Mouse (Mus musculus) 416B (cell line): ENCODE results near the gene Lrrfip2.
A peak's percentile ranks its signal among the peaks of the same experiment; 100 is the strongest.

ENCODE experiments used
- DNase-seq: peaks from one replicate; pipeline ENCODE4 v3.0.0; 2011; ENCODE audit warnings: low read depth

Lrrfip2 gene

GRCm38 (mm10) chr9:111161213-111161612 lies 43.8 kb downstream of the Lrrfip2 start:
- DNase-seq: no peak

DNA sequence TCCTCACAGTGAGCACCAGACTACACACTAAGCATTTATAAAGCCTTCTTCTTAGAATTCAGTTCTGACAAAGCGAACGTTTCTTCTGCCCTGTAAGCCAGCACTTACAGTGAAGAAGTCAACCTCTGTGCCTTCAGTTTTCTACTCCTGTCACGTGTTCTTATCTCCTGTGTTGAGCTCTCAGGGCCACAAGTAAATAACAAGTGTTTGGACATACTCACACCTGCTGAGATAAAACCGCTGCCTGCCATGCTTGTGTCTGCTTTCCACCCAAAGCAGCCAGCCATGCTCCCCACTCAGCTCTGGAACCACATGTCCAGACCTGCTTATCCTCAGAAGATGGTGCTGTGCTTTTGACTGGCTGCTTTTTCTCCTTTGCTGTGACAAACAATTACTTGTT lies 49.2 kb downstream of the Lrrfip2 start:
- no peak for DNase-seq

DNA sequence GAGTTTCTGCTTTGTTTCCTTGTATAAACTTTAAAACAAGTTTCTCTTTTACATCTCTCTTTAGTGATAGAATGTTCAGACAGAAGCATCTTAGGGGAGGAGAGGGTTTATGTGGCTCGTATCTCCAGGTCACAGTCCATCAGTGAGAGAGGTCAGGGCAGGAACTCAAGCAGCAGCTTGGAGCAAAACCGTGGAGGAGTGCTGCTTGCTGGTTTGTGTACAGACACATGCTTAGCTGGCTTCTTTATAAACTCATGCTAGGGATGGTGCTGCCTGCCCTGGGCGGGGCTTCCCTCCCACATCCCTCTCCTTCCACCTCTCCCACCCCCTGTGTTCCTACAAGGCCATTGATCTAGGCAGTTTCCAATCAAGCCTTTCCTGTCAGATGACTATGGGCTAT lies 53.0 kb downstream of the Lrrfip2 start:
- DNase-seq: no peak

DNA sequence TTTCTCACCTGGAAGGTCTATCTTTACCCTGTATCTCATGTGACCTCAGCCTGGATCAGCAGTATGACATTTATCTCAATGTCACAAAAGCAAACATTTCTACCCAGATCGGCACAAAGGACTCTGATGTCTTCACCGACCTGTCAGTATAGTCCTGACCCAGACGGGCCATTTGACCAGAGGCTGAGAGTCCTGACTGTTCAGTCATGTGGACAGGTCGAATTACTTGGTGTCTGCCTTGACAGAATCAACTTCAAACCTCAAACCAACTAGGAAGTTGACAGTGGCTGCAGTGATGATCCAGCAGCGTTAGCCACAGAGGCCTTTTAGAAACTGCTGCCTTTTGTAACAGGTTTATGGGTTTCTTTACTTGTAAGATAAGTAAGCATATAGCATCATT lies 56.7 kb downstream of the Lrrfip2 start:
- DNase-seq: peak; percentile 70

DNA sequence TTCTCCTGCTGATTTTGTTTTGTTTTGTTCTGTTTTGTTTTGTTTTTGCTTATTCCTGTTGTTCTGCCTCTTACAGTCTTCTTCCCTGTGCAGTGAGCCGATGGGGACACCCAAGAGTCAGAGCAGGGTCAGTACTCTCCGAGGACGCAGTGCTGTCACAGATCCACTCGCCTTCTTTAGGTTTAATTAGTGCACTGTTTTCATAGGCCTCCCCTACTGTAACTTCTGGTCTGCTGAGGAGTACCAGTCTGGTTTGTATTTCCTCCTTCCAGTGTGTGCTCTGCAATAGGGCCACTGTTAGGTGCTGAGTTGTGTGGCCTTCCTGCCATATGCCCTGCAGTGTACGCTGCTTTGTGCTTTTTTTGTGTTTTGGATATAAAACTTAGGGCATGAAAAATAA lies 61.6 kb downstream of the Lrrfip2 start:
- no peak for DNase-seq

DNA sequence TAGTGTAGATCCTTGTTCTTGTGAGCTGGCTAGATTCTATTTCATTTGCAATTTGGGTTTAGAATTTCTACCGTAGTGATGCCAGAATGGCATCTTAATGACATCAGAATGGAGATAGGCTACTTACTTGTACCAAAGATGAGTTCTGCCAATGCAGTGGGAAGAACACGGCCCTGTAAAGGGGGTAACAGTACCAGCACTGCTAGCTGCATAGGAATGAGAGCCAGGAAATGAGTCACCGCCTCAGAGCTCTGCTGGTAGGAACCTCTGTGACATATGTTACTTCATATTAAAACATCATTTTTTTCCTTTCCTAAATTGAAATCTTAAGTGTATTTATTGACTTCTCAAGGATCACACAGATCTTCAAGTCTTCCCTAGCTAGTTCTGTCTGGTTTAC lies 64.8 kb downstream of the Lrrfip2 start:
- peak; percentile 84 for DNase-seq

GRCm38 (mm10) chr9:111184929-111185328 lies 67.5 kb downstream of the Lrrfip2 start:
- DNase-seq: no peak

GRCm38 (mm10) chr9:111186861-111187260 lies 69.5 kb downstream of the Lrrfip2 start:
- no peak for DNase-seq

GRCm38 (mm10) chr9:111188731-111189130 lies 71.3 kb downstream of the Lrrfip2 start:
- no peak for DNase-seq

DNA sequence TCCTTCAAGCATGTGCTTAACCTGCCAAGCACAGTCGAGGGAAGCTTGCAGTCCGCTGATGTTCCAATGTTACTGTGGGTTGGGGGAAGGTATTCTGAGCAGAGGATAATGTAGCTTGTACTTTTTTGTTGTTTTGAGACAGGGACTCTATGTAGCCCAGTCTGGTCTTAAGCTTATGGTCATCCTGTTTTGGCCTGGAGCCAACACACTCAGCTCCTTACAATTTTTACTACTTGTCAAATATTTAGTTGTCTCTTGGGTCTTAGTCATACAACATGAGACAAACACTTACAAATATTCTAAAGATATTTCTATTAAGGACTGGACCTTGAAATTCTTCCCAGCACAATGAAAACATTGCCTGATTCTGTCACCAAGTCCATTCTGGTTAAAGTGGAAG lies 75.8 kb downstream of the Lrrfip2 start:
- no peak for DNase-seq

DNA sequence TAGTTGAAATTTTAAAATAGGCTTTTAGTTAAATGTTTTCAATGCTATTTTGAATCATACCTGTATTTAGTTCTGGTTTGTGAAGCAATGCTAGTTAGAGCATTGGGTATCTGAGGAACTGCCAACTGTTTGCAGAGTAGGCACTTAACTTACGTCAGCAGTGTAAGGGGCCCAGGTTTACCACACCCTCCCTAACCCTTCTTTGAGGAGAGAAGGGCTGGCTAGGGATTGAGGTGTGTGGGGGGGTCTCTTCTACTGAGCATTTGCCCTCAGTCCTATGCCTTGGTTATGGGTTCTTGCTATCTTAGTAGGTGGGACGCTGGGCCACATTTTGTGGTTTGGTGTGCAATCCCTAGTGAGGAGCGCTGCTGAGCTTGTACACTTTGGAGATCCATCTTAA lies 79.7 kb downstream of the Lrrfip2 start:
- DNase-seq: no peak

DNA sequence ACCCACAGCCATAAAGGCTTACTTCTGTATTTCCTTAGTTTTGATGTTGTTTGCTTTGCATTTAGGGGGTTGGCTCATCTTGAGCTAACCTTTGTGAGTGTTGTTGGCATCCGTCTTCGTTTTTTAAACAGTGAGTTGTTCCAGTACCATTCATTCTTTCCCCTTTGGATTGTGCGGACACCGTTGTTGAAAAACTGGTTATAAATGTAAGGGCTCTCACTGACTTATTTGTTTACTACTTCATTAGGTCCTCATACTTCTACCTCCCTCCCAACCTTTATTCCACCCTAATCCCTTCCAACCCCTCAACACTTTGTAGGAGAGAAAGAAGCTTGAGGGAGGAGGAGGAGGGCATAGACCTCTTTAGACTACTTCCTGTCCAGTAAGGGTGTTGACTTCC lies 80.3 kb downstream of the Lrrfip2 start:
- no peak for DNase-seq

- no peak for DNase-seq
Measured at GRCm38 (mm10) chr9:111198332-111198731, 80.9 kb downstream of the Lrrfip2 start.

GRCm38 (mm10) chr9:111200208-111200607 lies 82.8 kb downstream of the Lrrfip2 start:
- no peak for DNase-seq

GRCm38 (mm10) chr9:111204601-111205375 lies 87.4 kb downstream of the Lrrfip2 start:
- DNase-seq: no peak

- DNase-seq: no peak
Measured at GRCm38 (mm10) chr9:111207683-111208082, 90.3 kb downstream of the Lrrfip2 start.

DNA sequence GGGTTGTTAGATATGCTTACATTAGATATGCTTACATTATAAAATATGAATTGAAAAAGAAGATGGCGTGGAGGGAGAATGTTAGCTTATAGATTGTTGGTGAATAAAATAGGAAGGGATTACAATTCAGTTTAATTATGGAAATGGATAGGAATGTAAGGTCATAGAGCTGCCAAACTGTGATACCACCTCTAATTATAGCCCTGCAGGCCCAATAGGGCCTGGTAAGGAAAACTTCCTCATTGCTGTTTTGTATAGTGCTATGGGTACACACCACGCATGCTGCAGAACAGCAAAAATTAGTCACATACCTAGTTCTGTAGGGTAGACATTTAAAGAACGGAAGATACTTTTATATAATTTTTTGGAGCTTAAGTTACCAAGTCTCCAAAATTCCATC lies 90.8 kb downstream of the Lrrfip2 start:
- DNase-seq: no peak

GRCm38 (mm10) chr9:111209158-111209699 lies 91.8 kb downstream of the Lrrfip2 start:
- no peak for DNase-seq

DNA sequence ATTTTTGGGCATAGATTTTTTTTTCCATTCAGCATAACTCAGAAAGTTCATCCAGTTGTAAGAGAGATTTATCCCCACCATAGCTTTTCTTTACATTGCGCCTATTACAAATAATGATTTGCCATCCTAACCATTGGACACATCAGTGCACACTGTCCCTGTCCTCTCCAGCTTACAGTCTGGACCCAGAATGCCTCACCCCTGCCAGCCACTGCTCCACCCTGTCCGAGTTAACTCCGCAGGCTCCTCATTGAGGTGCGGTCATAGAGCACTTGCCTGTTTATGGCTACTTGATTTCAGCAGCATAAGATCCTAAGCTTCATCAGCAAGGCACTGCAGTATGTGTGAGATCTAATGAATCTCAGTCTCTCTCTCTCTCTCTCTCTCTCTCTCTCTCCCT lies 93.0 kb downstream of the Lrrfip2 start:
- DNase-seq: no peak

GRCm38 (mm10) chr9:111211122-111212041 lies 94.0 kb downstream of the Lrrfip2 start:
- no peak for DNase-seq

DNA sequence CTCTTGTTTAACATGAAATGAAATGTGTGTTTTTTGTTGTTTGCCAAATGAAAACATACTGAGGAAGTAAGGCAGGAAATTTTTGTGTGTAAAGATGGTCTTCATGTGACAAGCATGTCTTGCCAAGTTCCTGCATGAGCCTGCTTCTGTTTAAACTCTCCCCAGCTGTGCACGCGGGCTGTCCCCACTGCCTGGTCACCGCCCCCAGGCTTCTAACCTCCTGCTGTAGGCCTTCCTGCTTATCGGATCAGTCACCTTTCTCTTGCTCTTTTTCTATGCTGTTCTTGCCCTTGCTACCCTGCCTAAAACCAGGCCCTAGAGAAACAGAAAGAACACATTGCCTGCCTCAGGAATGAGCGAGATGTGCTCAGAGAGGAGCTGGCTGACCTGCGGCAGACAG lies 96.1 kb downstream of the Lrrfip2 start:
- DNase-seq: peak; percentile 24

GRCm38 (mm10) chr9:111216424-111216823 lies 99.0 kb downstream of the Lrrfip2 start:
- peak; percentile 79 for DNase-seq

GRCm38 (mm10) chr9:111220551-111221080 lies 103.2 kb downstream of the Lrrfip2 start:
- DNase-seq: no peak
